Mouse (Mus musculus) heart, adult 2 months (tissue): Measurements from ENCODE around the gene Bfsp2.

Source experiments
- CTCF ChIP-seq: fragments of 200-600 bp; IDR thresholded peaks from 2 replicates; pipeline ENCODE4 v1.8.1; 2022; ENCODE audit warnings: antibody characterized with exemption, mild to moderate bottlenecking, moderate library complexity
- EP300 ChIP-seq: fragments of 200-500 bp; IDR thresholded peaks from 2 replicates; pipeline ENCODE4 v1.6.1; 2011; ENCODE audit warnings: low read depth, low read length, control low read depth; ENCODE audit not compliant: insufficient read depth

DNA sequence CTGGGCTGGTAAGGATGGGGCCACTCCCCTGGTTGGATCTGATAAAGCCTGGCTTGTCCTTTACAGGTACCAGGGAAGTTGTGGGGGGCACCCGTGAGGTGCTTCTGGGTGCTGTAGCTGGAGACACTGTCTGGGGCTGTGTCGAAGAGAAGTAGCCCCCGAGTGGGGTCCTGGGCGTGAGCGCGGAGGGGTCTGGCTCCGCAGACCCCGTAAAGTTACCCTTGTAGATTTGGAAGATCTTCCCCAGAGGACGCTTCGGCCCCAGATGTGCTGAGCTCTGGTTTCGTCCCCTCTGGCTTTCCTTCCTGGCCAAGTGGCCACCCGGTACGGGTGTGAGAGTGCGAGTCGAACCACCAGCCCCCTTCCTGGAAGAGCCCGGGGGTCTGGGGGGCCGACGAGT lies 19.1 kb upstream of the Bfsp2 start:
- TF ChIP-seq CTCF (no peak), EP300 (no peak)
